Mouse (Mus musculus): Measurements from ENCODE around the gene Med25.

DNA sequence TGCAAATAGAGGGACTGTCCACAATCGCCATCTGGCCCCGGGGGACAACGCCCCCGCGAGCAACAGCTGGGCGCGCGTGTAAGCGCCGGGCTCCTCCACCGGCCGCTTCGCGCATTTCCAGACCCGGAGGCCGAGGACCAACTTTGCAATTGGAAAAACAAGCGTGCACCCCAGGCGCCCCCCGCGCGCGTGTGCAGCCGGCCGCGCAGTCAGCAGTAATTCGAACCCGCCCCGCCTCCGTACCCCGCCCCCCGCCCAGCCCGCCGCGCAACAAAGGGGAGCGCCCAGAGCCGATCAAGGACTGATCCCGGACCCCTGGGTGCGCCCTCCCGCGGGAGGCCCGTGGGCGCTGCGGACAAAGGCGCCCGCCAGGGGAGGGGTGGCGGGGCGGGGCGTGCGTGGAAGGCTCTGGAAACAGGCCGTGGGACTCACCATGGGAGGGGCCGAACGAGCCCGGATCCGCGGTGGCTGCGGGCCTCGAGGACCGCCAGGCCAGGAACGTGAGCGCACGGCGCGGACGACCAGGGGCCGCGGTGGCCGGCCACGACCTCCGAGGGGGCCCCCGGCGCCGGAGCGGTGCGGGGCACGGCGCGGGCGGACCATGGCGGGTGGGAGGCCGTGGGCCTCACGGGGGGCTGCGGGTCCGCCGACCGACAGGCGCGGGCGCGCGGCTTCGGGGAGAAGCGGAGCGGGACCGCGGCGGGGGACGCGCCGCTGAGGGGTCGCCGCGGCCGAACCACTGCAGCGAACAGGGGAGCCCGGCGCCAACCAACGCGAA lies 23.4 kb downstream of the Med25 start:
- TF ChIP-seq POLR2A (IDR thresholded peaks at IDR 0.05; ENCODE audit: insufficient read length, low read depth) (peak; percentile 31), USF1 (IDR thresholded peaks at IDR 0.05; ENCODE audit: low read depth) (no peak), POLR2AphosphoS2 (IDR thresholded peaks at IDR 0.05; ENCODE audit: insufficient read length, low read depth) (no peak), MYOG (IDR thresholded peaks at IDR 0.05; ENCODE audit: control insufficient read depth in 1 of 3, insufficient read depth in 1 of 3, insufficient read length in 2 of 3, low read depth in 2 of 3) (peak; percentile 37 to 88 (median 83)), E2F4 (IDR thresholded peaks at IDR 0.05; ENCODE audit: insufficient read depth) (no peak), MAX (IDR thresholded peaks at IDR 0.05; ENCODE audit: low read depth) (no peak), MYOD1 (IDR thresholded peaks at IDR 0.05; ENCODE audit: control insufficient read depth in 1 of 3, insufficient read length in 2 of 3, low read depth in 2 of 3) (peak in 2 of 3 experiments; percentile 42 to 87)
